Mouse (Mus musculus): Measurements from ENCODE around the gene Tssk6. TPM values are rescaled to one million over a fixed set of nuclear protein-coding genes. Genes with fewer than 3 reads are reported as not detected.
A peak's percentile ranks its signal among the peaks of the same experiment; 100 is the strongest.

Tssk6 gene
- polyA plus RNA-seq, 1 experiment from 2014 or later: 4.1 TPM

GRCm38 (mm10) chr8:69903063-69903542 lies 1.1 kb downstream of the Tssk6 start:
- DNase-seq (ENCODE audit: low spot score) (peak; percentile 99), ATAC-seq (ENCODE audit: insufficient read depth, low FRiP score, low TSS enrichment) (peak; percentile 82)
- Histone ChIP-seq H3K27me3 (ENCODE audit: control insufficient read depth, insufficient read depth, low read length) (no peaks in the 10 kb centered on the region), H3K9me3 (ENCODE audit: control insufficient read depth, low read length) (no peaks in the 10 kb centered on the region), H3K4me3 (ENCODE audit: low read depth, low read length) (peak overlapping the region; percentile 71), H3K4me2 (ENCODE audit: low read depth) (peak overlapping the region; percentile 90), H3K27ac (ENCODE audit: low read depth, low read length) (peak overlapping the region; percentile 72; the same call in 1 of the 2 replicates), H3K36me3 (ENCODE audit: control insufficient read depth, insufficient read depth, low read length) (no peaks in the 10 kb centered on the region), H3K4me1 (ENCODE audit: control insufficient read depth, insufficient read depth, low read length) (peaks cover 23% of the 10 kb centered on the region), H3K9ac (ENCODE audit: low read length) (peak overlapping the region; percentile 72)
- under 1% methylated on average over 45 of the region's 45 CpGs for WGBS

- Histone ChIP-seq H3K27ac (ENCODE audit: low read depth, low read length) (no peak overlapping the region), H3K27me3 (ENCODE audit: control insufficient read depth, insufficient read depth, low read length) (no peaks in the 10 kb centered on the region)
Measured at GRCm38 (mm10) chr8:69904096-69904495, 2.1 kb downstream of the Tssk6 start.

GRCm38 (mm10) chr8:69906260-69906659 lies 4.3 kb downstream of the Tssk6 start:
- 91% methylated on average over 2 of the region's 2 CpGs for WGBS
- ATAC-seq (ENCODE audit: insufficient read depth, low FRiP score, low TSS enrichment) (no peak), DNase-seq (ENCODE audit: low spot score) (no peak)
- H3K4me3 ChIP-seq (ENCODE audit: low read depth, low read length): no peak overlapping the region
- peaks cover 7% of the 10 kb centered on the region for H3K36me3 ChIP-seq (ENCODE audit: control insufficient read depth, insufficient read depth, low read length)
- no peak overlapping the region for H3K4me2 ChIP-seq (ENCODE audit: low read depth)
- no peak overlapping the region for H3K9ac ChIP-seq (ENCODE audit: low read length)
- H3K27me3 ChIP-seq (ENCODE audit: control insufficient read depth, insufficient read depth, low read length): no peaks in the 10 kb centered on the region
- H3K4me1 ChIP-seq (ENCODE audit: control insufficient read depth, insufficient read depth, low read length): peaks cover 14% of the 10 kb centered on the region; the same call in 1 of the 2 replicates
- no peak overlapping the region for H3K27ac ChIP-seq (ENCODE audit: low read depth, low read length)
- no peaks in the 10 kb centered on the region for H3K9me3 ChIP-seq (ENCODE audit: control insufficient read depth, low read length)

More at GRCm38 (mm10) chr8:69904096-69904495, 2.1 kb downstream of the Tssk6 start:
- DNase-seq (ENCODE audit: low spot score) (no peak), ATAC-seq (ENCODE audit: insufficient read depth, low FRiP score, low TSS enrichment) (no peak)
- H3K9me3 ChIP-seq (ENCODE audit: control insufficient read depth, low read length): no peaks in the 10 kb centered on the region
- no peak overlapping the region for H3K9ac ChIP-seq (ENCODE audit: low read length)
- H3K4me2 ChIP-seq (ENCODE audit: low read depth): peak overlapping the region; percentile 90; the same call in 1 of the 2 replicates
- WGBS: 86% methylated on average over 8 of the region's 8 CpGs
- H3K4me1 ChIP-seq (ENCODE audit: control insufficient read depth, insufficient read depth, low read length): peaks cover 22% of the 10 kb centered on the region
- H3K36me3 ChIP-seq (ENCODE audit: control insufficient read depth, insufficient read depth, low read length): no peaks in the 10 kb centered on the region; the same call in none of the 2 replicates
- H3K4me3 ChIP-seq (ENCODE audit: low read depth, low read length): no peak overlapping the region

GRCm38 (mm10) chr8:69907106-69907505 lies 5.1 kb downstream of the Tssk6 start:
- peaks cover 9% of the 10 kb centered on the region; the same call in 1 of the 2 replicates for H3K4me1 ChIP-seq (ENCODE audit: control insufficient read depth, insufficient read depth, low read length)
- no peak overlapping the region for H3K4me3 ChIP-seq (ENCODE audit: low read depth, low read length)
- no peak overlapping the region for H3K9ac ChIP-seq (ENCODE audit: low read length)
- no peaks in the 10 kb centered on the region for H3K27me3 ChIP-seq (ENCODE audit: control insufficient read depth, insufficient read depth, low read length)
- ATAC-seq (ENCODE audit: insufficient read depth, low FRiP score, low TSS enrichment) (no peak), DNase-seq (ENCODE audit: low spot score) (no peak)
- H3K27ac ChIP-seq (ENCODE audit: low read depth, low read length): no peak overlapping the region
- H3K36me3 ChIP-seq (ENCODE audit: control insufficient read depth, insufficient read depth, low read length): peaks cover 12% of the 10 kb centered on the region
- WGBS: 93% methylated on average over 2 of the region's 2 CpGs
- H3K9me3 ChIP-seq (ENCODE audit: control insufficient read depth, low read length): no peaks in the 10 kb centered on the region
- H3K4me2 ChIP-seq (ENCODE audit: low read depth): no peak overlapping the region

GRCm38 (mm10) chr8:69911917-69912316 lies 9.9 kb downstream of the Tssk6 start:
- no peak overlapping the region for H3K4me3 ChIP-seq (ENCODE audit: low read depth, low read length)
- peaks cover 25% of the 10 kb centered on the region for H3K36me3 ChIP-seq (ENCODE audit: control insufficient read depth, insufficient read depth, low read length)
- H3K27me3 ChIP-seq (ENCODE audit: control insufficient read depth, insufficient read depth, low read length): no peaks in the 10 kb centered on the region
- H3K9ac ChIP-seq (ENCODE audit: low read length): no peak overlapping the region
- H3K27ac ChIP-seq (ENCODE audit: low read depth, low read length): no peak overlapping the region
- H3K4me1 ChIP-seq (ENCODE audit: control insufficient read depth, insufficient read depth, low read length): no peaks in the 10 kb centered on the region
- no peak for ATAC-seq (ENCODE audit: insufficient read depth, low FRiP score, low TSS enrichment)
- H3K9me3 ChIP-seq (ENCODE audit: control insufficient read depth, low read length): no peaks in the 10 kb centered on the region
- 91% methylated on average over 13 of the region's 13 CpGs for WGBS
- H3K4me2 ChIP-seq (ENCODE audit: low read depth): no peak overlapping the region
- DNase-seq (ENCODE audit: low spot score): no peak

GRCm38 (mm10) chr8:69912478-69913074 lies 10.6 kb downstream of the Tssk6 start:
- Histone ChIP-seq H3K9ac (ENCODE audit: low read length) (no peak overlapping the region), H3K36me3 (ENCODE audit: control insufficient read depth, insufficient read depth, low read length) (peaks cover 26% of the 10 kb centered on the region), H3K4me3 (ENCODE audit: low read depth, low read length) (no peak overlapping the region), H3K27ac (ENCODE audit: low read depth, low read length) (no peak overlapping the region), H3K4me1 (ENCODE audit: control insufficient read depth, insufficient read depth, low read length) (no peaks in the 10 kb centered on the region), H3K27me3 (ENCODE audit: control insufficient read depth, insufficient read depth, low read length) (no peaks in the 10 kb centered on the region), H3K9me3 (ENCODE audit: control insufficient read depth, low read length) (no peaks in the 10 kb centered on the region), H3K4me2 (ENCODE audit: low read depth) (no peak overlapping the region)
- 88% methylated on average over 12 of the region's 12 CpGs for WGBS
- ATAC-seq (ENCODE audit: insufficient read depth, low FRiP score, low TSS enrichment) (no peak), DNase-seq (ENCODE audit: low spot score) (no peak)

GRCm38 (mm10) chr8:69914526-69914925 lies 12.5 kb downstream of the Tssk6 start:
- Histone ChIP-seq H3K9me3 (ENCODE audit: control insufficient read depth, low read length) (no peaks in the 10 kb centered on the region), H3K4me2 (ENCODE audit: low read depth) (no peak overlapping the region), H3K27me3 (ENCODE audit: control insufficient read depth, insufficient read depth, low read length) (no peaks in the 10 kb centered on the region), H3K9ac (ENCODE audit: low read length) (no peak overlapping the region), H3K36me3 (ENCODE audit: control insufficient read depth, insufficient read depth, low read length) (peaks cover 24% of the 10 kb centered on the region), H3K4me1 (ENCODE audit: control insufficient read depth, insufficient read depth, low read length) (no peaks in the 10 kb centered on the region), H3K4me3 (ENCODE audit: low read depth, low read length) (no peak overlapping the region), H3K27ac (ENCODE audit: low read depth, low read length) (no peak overlapping the region)
- 87% methylated on average over 4 of the region's 4 CpGs for WGBS
- DNase-seq (ENCODE audit: low spot score) (no peak), ATAC-seq (ENCODE audit: insufficient read depth, low FRiP score, low TSS enrichment) (no peak)

GRCm38 (mm10) chr8:69915748-69916147 lies 13.8 kb downstream of the Tssk6 start:
- ATAC-seq (ENCODE audit: insufficient read depth, low FRiP score, low TSS enrichment) (no peak), DNase-seq (ENCODE audit: low spot score) (no peak)
- Histone ChIP-seq H3K4me1 (ENCODE audit: control insufficient read depth, insufficient read depth, low read length) (peaks cover 5% of the 10 kb centered on the region; the same call in 1 of the 2 replicates), H3K4me2 (ENCODE audit: low read depth) (no peak overlapping the region), H3K27me3 (ENCODE audit: control insufficient read depth, insufficient read depth, low read length) (no peaks in the 10 kb centered on the region), H3K9me3 (ENCODE audit: control insufficient read depth, low read length) (no peaks in the 10 kb centered on the region), H3K36me3 (ENCODE audit: control insufficient read depth, insufficient read depth, low read length) (peaks cover 20% of the 10 kb centered on the region), H3K27ac (ENCODE audit: low read depth, low read length) (no peak overlapping the region), H3K9ac (ENCODE audit: low read length) (no peak overlapping the region), H3K4me3 (ENCODE audit: low read depth, low read length) (no peak overlapping the region)
- 65% methylated on average over 5 of the region's 5 CpGs for WGBS

GRCm38 (mm10) chr8:69918506-69918905 lies 16.5 kb downstream of the Tssk6 start:
- no peak overlapping the region for H3K4me2 ChIP-seq (ENCODE audit: low read depth)
- no peak overlapping the region for H3K9ac ChIP-seq (ENCODE audit: low read length)
- no peak overlapping the region for H3K27ac ChIP-seq (ENCODE audit: low read depth, low read length)
- peaks cover 9% of the 10 kb centered on the region for H3K36me3 ChIP-seq (ENCODE audit: control insufficient read depth, insufficient read depth, low read length)
- H3K4me3 ChIP-seq (ENCODE audit: low read depth, low read length): no peak overlapping the region
- H3K27me3 ChIP-seq (ENCODE audit: control insufficient read depth, insufficient read depth, low read length): no peaks in the 10 kb centered on the region
- ATAC-seq (ENCODE audit: insufficient read depth, low FRiP score, low TSS enrichment): no peak
- H3K4me1 ChIP-seq (ENCODE audit: control insufficient read depth, insufficient read depth, low read length): peaks cover 11% of the 10 kb centered on the region; the same call in 1 of the 2 replicates
- no peak for DNase-seq (ENCODE audit: low spot score)
- no peaks in the 10 kb centered on the region for H3K9me3 ChIP-seq (ENCODE audit: control insufficient read depth, low read length)
